Mouse (Mus musculus): Measurements from ENCODE around the gene Ankrd61. TPM values are rescaled to one million over a fixed set of nuclear protein-coding genes. Genes with fewer than 3 reads are reported as not detected.

Ankrd61 gene
- polyA plus RNA-seq, 1 experiment = 0.25 TPM

GRCm38 (mm10) chr5:143918120-143918519 is 20.6 kb upstream of the Ankrd61 start:
- TF ChIP-seq POLR2A (IDR thresholded peaks at IDR 0.05; ENCODE audit: insufficient read length, low read depth) = no peak
- no peak for TF ChIP-seq E2F4 (IDR thresholded peaks at IDR 0.05; ENCODE audit: insufficient read depth)
- TF ChIP-seq TCF3 (IDR thresholded peaks at IDR 0.05; ENCODE audit: insufficient read length, low read depth) = no peak
- no peak for TF ChIP-seq SRF (IDR thresholded peaks at IDR 0.05; ENCODE audit: control insufficient read depth, insufficient read length, low read depth)
- Histone ChIP-seq H3K79me2 (ENCODE audit: control insufficient read depth, insufficient read depth) (no peaks in the 10 kb centered on the region), H3ac (ENCODE audit: control insufficient read depth, insufficient read length) (no peak overlapping the region), H3K4me3 (no peak overlapping the region), H3K27me3 (ENCODE audit: control insufficient read depth, insufficient read depth, insufficient read length) (no peaks in the 10 kb centered on the region), H3K4me2 (ENCODE audit: low read depth) (no peak overlapping the region), H3K36me3 (ENCODE audit: control insufficient read depth, insufficient read depth) (peaks cover 5% of the 10 kb centered on the region)

GRCm38 (mm10) chr5:143917418-143917817 is 19.9 kb upstream of the Ankrd61 start:
- H3K36me3 ChIP-seq (ENCODE audit: control insufficient read depth, insufficient read depth) = peaks cover 5% of the 10 kb centered on the region
- no peak overlapping the region for H3ac ChIP-seq (ENCODE audit: control insufficient read depth, insufficient read length)
- TF ChIP-seq CEBPB (IDR thresholded peaks at IDR 0.05; ENCODE audit: insufficient read depth, poor library complexity, severe bottlenecking) = no peak
- no peak for TF ChIP-seq SRF (IDR thresholded peaks at IDR 0.05; ENCODE audit: control insufficient read depth, insufficient read length, low read depth)
- no peak for TF ChIP-seq TCF12 (IDR thresholded peaks at IDR 0.05; ENCODE audit: insufficient read depth, poor library complexity, severe bottlenecking)
- TF ChIP-seq POLR2A (IDR thresholded peaks at IDR 0.05; ENCODE audit: insufficient read length, low read depth) = no peak
- TF ChIP-seq REST (IDR thresholded peaks at IDR 0.05; ENCODE audit: insufficient read depth, insufficient read length) = no peak
- TF ChIP-seq E2F4 (IDR thresholded peaks at IDR 0.05; ENCODE audit: insufficient read depth) = no peak
- TF ChIP-seq MYOD1 (IDR thresholded peaks at IDR 0.05; ENCODE audit: control insufficient read depth in 1 of 3, insufficient read length in 2 of 3, low read depth in 2 of 3) = no peak
- TF ChIP-seq TCF3 (IDR thresholded peaks at IDR 0.05; ENCODE audit: insufficient read length, low read depth) = no peak
- TF ChIP-seq USF1 (IDR thresholded peaks at IDR 0.05; ENCODE audit: low read depth) = no peak
- no peak for TF ChIP-seq MAX (IDR thresholded peaks at IDR 0.05; ENCODE audit: low read depth)
- TF ChIP-seq POLR2AphosphoS2 (IDR thresholded peaks at IDR 0.05; ENCODE audit: insufficient read length, low read depth) = no peak
- no peak for TF ChIP-seq MYOG (IDR thresholded peaks at IDR 0.05; ENCODE audit: control insufficient read depth in 1 of 3, insufficient read depth in 1 of 3, insufficient read length in 2 of 3, low read depth in 2 of 3)
- no peaks in the 10 kb centered on the region for H3K79me2 ChIP-seq (ENCODE audit: control insufficient read depth, insufficient read depth)
- no peak overlapping the region for H3K4me2 ChIP-seq (ENCODE audit: low read depth)
- no peaks in the 10 kb centered on the region for H3K27me3 ChIP-seq (ENCODE audit: control insufficient read depth, insufficient read depth, insufficient read length)
- H3K4me3 ChIP-seq = no peak overlapping the region

- no peak overlapping the region for H3ac ChIP-seq (ENCODE audit: control insufficient read depth, insufficient read length)
- H3K4me3 ChIP-seq = no peak overlapping the region
- H3K36me3 ChIP-seq (ENCODE audit: control insufficient read depth, insufficient read depth) = peaks cover 5% of the 10 kb centered on the region
- no peak for TF ChIP-seq TCF12 (IDR thresholded peaks at IDR 0.05; ENCODE audit: insufficient read depth, poor library complexity, severe bottlenecking)
- TF ChIP-seq E2F4 (IDR thresholded peaks at IDR 0.05; ENCODE audit: insufficient read depth) = no peak
- no peak for TF ChIP-seq POLR2AphosphoS2 (IDR thresholded peaks at IDR 0.05; ENCODE audit: insufficient read length, low read depth)
- no peak for TF ChIP-seq REST (IDR thresholded peaks at IDR 0.05; ENCODE audit: insufficient read depth, insufficient read length)
- no peak for TF ChIP-seq USF1 (IDR thresholded peaks at IDR 0.05; ENCODE audit: low read depth)
- TF ChIP-seq CEBPB (IDR thresholded peaks at IDR 0.05; ENCODE audit: insufficient read depth, poor library complexity, severe bottlenecking) = no peak
- no peak for TF ChIP-seq MYOD1 (IDR thresholded peaks at IDR 0.05; ENCODE audit: control insufficient read depth in 1 of 3, insufficient read length in 2 of 3, low read depth in 2 of 3)
- no peak for TF ChIP-seq POLR2A (IDR thresholded peaks at IDR 0.05; ENCODE audit: insufficient read length, low read depth)
- TF ChIP-seq SRF (IDR thresholded peaks at IDR 0.05; ENCODE audit: control insufficient read depth, insufficient read length, low read depth) = no peak
- TF ChIP-seq MAX (IDR thresholded peaks at IDR 0.05; ENCODE audit: low read depth) = no peak
- TF ChIP-seq MYOG (IDR thresholded peaks at IDR 0.05; ENCODE audit: control insufficient read depth in 1 of 3, insufficient read depth in 1 of 3, insufficient read length in 2 of 3, low read depth in 2 of 3) = no peak
- no peak for TF ChIP-seq TCF3 (IDR thresholded peaks at IDR 0.05; ENCODE audit: insufficient read length, low read depth)
- peaks cover under 1% of the 10 kb centered on the region for H3K79me2 ChIP-seq (ENCODE audit: control insufficient read depth, insufficient read depth)
- no peak overlapping the region for H3K4me2 ChIP-seq (ENCODE audit: low read depth)
- H3K27me3 ChIP-seq (ENCODE audit: control insufficient read depth, insufficient read depth, insufficient read length) = no peaks in the 10 kb centered on the region
These were observed 18.7 kb upstream of the Ankrd61 start for GRCm38 (mm10) chr5:143916221-143916620.

GRCm38 (mm10) chr5:143909417-143910400 is 12.2 kb upstream of the Ankrd61 start, which contains the start of the genes Aimp2 and Pms2:
Aimp2 (minus strand) TSS chr5:143909847.
Pms2 (plus strand) TSS chr5:143909964.
- Histone ChIP-seq H3K27me3 (ENCODE audit: control insufficient read depth, insufficient read depth, insufficient read length) (no peaks in the 10 kb centered on the region), H3K79me2 (ENCODE audit: control insufficient read depth, insufficient read depth) (peaks cover 26% of the 10 kb centered on the region), H3ac (ENCODE audit: control insufficient read depth, insufficient read length) (peak within 1 kb of the TSS; percentile 36), H3K36me3 (ENCODE audit: control insufficient read depth, insufficient read depth) (peaks cover 1% of the 10 kb centered on the region), H3K4me3 (peak within 1 kb of the TSS; percentile 79), H3K4me2 (ENCODE audit: low read depth) (peak within 1 kb of the TSS; percentile 83)
- TF ChIP-seq MYOD1 (IDR thresholded peaks at IDR 0.05; ENCODE audit: control insufficient read depth in 1 of 3, insufficient read length in 2 of 3, low read depth in 2 of 3) (peak in 1 of 3 experiments; percentile 28), CEBPB (IDR thresholded peaks at IDR 0.05; ENCODE audit: insufficient read depth, poor library complexity, severe bottlenecking) (no peak), REST (IDR thresholded peaks at IDR 0.05; ENCODE audit: insufficient read depth, insufficient read length) (no peak), TCF3 (IDR thresholded peaks at IDR 0.05; ENCODE audit: insufficient read length, low read depth) (no peak), MYOG (IDR thresholded peaks at IDR 0.05; ENCODE audit: control insufficient read depth in 1 of 3, insufficient read depth in 1 of 3, insufficient read length in 2 of 3, low read depth in 2 of 3) (no peak), USF1 (IDR thresholded peaks at IDR 0.05; ENCODE audit: low read depth) (no peak), MAX (IDR thresholded peaks at IDR 0.05; ENCODE audit: low read depth) (peak; percentile 13), TCF12 (IDR thresholded peaks at IDR 0.05; ENCODE audit: insufficient read depth, poor library complexity, severe bottlenecking) (no peak), POLR2AphosphoS2 (IDR thresholded peaks at IDR 0.05; ENCODE audit: insufficient read length, low read depth) (peak; percentile 86), SRF (IDR thresholded peaks at IDR 0.05; ENCODE audit: control insufficient read depth, insufficient read length, low read depth) (no peak), POLR2A (IDR thresholded peaks at IDR 0.05; ENCODE audit: insufficient read length, low read depth) (peak; percentile 82), E2F4 (IDR thresholded peaks at IDR 0.05; ENCODE audit: insufficient read depth) (peak; percentile 87)
